Mouse (Mus musculus): ENCODE measurements around the gene Ptprg. TPM values are rescaled to one million over a fixed set of nuclear protein-coding genes. Genes with fewer than 3 reads are reported as not detected.
A peak's percentile ranks its signal among the peaks of the same experiment; 100 is the strongest.

Gene Ptprg
- total RNA-seq, 2 experiments from 2014 or later = 96.1 to 105 TPM

DNA sequence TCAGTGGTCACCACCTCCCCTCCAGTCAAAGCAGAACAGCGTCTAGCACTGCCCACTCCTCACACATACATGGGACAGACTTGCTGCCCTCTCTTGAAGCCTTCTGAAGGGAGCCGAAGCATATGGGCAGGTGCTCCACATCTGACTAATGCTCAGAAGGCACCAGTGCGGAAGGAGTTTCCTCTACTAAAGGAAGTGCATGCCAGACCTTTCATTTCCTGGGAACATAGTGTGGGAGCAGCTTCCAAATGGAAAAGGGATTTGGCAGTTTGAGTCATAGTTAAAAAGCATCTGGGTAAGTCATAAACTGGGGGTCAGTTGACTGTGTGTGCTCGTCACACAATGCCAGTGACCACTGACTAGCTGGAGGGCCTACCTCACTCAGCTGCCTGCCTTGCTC is 288.3 kb downstream of the Ptprg start:
- peak in 1 of 2 experiments; percentile 44 for DNase-seq (ENCODE audit: low spot score in 2 of 2)
- intact Hi-C loops (cut with DNase I) = no loop called here

DNA sequence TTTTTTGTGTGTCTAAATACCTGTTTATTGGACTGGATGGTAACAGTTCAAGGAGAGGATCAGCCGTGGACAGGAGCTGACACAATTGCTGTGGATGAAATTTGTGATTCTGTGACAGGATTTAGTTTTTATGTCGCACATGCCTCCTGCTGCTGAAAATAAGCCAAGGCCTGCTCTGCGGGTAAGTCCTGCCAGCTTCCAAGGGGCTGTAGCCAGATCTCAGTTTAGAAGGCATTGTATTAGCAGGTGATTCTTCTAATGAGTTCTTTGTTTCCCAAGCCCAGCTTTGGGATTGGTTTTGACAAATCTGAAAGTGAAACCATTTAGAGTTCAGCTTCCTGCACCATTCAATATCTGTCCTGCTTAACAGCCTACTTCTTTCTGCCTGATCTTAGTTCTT is 299.6 kb downstream of the Ptprg start:
- intact Hi-C loops (cut with DNase I) = no loop called here
- no peak for DNase-seq (ENCODE audit: low spot score in 2 of 2)

DNA sequence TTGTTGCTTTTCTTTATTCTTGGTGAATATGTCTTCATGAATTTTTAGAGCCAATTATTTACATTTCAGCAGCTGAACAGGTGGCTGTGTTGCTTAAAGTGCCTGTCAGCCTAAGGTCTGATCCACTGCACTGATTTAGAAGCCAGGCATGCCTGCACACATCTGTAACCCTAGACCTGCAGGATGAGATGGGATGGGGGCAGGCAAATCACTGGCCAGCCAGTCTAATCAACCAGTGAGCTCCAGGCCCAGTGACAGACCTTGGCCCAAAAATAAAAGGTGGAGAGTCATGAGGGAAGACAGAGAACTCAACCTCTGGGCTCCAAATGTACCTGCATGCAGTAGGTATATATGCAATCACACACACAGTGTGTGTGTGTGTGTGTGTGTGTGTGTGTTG is 302.2 kb downstream of the Ptprg start:
- no peak for DNase-seq (ENCODE audit: low spot score in 2 of 2)
- intact Hi-C loops (cut with DNase I) = no loop called here

DNA sequence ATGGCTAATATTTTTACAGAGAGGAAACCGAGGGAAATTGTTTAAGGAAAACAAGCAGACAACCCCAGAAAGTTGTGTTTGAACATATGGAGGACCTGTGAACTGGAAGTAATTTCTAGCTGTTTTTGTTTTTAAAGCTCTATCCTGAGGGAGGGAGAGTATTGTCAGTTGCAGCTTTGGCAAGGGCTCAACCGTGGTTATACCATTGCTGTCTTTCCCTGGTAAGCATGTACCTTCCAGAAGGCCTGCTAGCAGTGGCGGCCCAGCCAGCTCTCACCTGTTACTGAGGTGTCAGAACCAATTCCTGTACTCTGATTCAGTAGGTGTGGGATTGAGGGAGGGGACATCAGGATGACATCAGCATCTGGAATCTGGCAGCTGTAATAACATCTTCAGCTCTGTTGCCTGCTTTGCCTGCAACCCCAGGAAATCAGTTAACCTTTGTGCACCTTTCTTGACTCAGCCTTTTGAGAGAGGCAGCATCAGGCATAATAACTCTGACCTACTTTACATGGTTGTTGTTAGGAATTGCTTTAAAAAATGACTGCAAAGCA is 304.7 kb downstream of the Ptprg start:
- DNase-seq (ENCODE audit: low spot score in 2 of 2) = no peak
- intact Hi-C loops (cut with DNase I) = no loop called here

DNA sequence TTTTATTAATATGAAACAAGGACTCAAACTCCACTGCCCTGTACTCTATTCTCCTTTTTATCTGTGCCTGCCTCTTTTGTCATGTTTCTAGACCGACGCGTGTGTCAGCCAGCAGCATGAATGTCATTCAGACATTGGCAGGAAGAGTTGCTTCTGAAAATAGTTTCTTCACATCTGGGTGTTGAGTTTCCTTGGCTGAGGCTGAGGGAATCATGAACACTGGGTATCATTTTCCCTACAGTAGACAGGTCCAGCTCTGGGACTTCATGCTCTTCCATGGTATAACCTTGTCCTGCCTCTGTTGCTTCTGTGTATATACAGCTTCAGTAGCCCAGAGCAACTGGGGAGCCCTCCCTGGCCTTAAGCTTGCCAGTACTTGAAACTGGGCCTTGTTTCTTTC is 310.0 kb downstream of the Ptprg start:
- peak in 1 of 2 experiments; percentile 54 for DNase-seq (ENCODE audit: low spot score in 2 of 2)
- intact Hi-C loops (cut with DNase I) = no loop called here

DNA sequence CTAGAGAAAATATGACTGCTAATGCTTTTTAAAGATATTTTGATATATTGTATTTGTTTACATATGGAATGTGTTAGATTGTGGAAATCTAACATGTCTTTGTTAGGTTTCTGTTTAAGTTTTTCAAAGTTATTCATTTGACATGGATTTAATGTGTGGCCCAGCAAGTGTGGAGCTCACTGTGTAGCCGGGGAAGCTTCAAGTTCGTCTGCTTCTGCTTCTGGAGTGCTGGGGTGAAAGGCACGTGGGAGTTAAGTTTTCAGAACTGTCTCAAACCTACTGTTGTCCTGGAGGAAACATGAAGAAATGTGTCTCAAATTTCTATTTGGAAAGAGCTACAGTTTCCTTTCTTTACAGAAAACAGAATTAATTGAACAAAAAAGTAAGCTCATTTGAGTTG is 311.5 kb downstream of the Ptprg start:
- intact Hi-C loops (cut with DNase I) = no loop called here
- no peak for DNase-seq (ENCODE audit: low spot score in 2 of 2)

DNA sequence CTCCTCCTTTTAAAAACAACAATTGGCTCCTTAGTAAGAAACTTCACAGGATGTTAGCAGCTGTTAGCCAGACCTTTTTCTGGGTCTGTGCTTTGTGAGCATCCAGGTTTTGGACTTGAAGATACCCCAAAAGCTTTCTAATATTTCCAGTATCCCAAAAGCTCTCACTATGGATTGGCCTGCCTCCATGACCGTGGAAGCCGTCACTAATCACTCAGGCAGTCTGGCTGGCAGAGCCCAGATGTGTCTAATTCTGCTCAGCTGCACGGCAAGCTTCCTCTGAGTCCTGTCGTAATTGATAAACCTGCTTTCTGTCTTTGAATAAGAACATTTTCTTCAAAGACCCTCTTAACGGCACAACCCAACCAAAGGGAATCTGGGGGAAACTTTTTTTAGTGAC is 312.0 kb downstream of the Ptprg start:
- DNase-seq (ENCODE audit: low spot score in 2 of 2) = no peak
- intact Hi-C loops (cut with DNase I) = no loop called here

DNA sequence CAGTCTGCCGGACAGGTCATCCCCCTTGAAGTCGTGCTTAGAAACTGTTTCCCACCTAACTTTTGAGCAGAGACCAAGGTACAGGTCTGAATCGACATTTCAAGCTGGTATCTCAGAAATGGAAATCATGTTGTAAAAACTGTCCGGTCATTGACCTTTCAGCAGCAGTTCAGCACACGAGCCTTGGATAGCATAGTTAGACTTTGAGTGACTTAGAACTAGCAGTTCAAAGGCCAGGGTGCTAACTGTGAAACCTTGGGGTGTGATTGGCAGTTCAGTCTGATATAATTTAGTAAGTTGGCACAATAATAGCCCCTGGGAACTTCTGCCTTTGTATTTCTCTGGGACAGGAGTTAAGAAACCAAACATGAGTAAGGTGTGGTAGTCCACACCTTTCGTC is 312.5 kb downstream of the Ptprg start:
- DNase-seq (ENCODE audit: low spot score in 2 of 2) = no peak
- intact Hi-C loops (cut with DNase I) = no loop called here

DNA sequence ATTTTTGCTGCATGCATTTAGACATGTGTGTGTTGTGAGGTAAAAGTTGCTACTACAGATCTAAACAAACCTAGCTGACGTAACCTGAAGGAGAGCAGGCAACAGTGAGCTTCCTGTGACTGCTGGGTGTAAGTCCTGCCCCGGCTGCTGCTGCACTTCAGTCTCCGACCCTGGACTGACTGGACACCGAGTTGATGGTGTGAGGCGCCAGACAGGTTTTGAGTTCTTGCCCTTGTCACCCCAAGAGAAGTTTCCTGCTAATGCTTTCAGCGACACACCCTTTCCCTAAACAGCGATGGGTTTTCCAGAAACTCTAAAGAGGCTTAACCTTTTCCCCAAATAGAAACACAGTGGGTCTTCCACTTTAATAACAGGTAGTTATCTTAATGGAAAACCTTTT is 313.1 kb downstream of the Ptprg start:
- DNase-seq (ENCODE audit: low spot score in 2 of 2) = no peak
- intact Hi-C loops (cut with DNase I) = no loop called here

DNA sequence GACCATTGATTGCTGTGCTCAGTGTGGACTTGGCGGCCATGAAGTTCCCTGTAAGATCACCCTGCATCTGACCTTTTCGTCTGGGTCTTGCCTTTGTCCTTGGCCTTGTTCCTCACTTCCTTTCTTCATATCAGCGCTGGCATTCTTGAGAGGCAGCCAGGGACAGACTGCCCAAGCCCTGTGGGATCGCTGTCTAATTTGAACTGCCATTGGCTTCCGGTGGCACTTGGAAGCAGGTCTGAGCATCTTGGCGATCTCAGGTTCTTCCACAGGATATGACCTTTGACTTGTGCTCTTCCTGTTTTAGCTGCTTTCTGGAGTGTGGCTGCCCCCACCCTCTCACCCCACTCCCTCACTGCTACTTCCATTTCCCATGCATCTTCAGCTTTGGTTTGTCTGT is 315.3 kb downstream of the Ptprg start:
- DNase-seq (ENCODE audit: low spot score in 2 of 2) = no peak
- intact Hi-C loops (cut with DNase I) = no loop called here

DNA sequence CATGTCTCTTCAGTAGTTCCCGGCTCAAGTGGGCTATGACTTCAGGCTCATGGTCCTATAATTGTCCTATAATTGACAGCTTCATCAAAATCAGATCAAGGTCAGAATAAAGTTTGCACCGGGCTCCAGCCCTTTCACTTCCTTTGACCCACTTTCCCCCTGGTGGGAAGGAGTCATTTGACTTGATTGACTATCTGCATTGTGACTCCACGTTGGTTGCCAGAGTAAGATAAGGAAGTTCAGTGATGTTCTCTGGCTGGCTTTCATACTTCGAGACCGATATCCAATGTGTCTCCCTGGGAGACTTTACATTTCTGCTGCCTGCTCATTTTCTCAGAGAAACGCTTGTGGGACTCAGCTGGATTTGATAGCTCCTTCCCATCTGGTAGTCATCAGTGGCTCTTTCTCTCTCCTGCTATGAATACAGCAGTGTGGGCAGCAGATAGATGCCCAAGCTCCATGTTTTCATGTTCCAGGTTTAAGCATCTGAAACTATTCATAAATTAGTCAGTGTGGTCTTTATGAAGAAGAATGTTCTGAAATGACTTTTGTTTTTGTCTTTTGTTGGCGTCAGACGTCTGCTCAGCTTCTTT is 318.5 kb downstream of the Ptprg start:
- DNase-seq (ENCODE audit: low spot score in 2 of 2) = peak in 1 of 2 experiments; percentile 76
- intact Hi-C loops (cut with DNase I) = loop anchor here (5.0 kb wide), 1 partner anchor 35 kb away; no protein-coding TSS in a partner anchor

DNA sequence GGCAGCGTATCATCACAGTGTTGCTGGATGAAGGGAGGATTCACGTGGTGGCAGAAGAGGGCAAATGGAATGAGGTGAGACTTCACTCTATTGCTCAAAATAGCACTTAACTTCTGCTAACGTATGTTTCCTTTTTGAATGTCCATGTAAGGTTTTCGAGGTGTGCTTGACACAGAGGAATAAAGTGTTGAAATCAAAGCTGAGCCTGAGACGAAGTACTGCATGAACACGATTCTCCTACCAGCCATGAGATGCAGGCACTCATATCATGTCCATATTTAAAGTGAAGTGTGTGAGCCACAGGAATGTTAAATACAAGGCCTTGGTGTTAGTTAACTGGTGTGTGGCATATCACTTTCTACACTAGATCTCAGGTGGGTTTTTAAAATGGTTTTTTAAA is 320.9 kb downstream of the Ptprg start:
- intact Hi-C loops (cut with DNase I) = loop anchor here (5.0 kb wide), 1 partner anchor 37 kb away; no protein-coding TSS in a partner anchor
- DNase-seq (ENCODE audit: low spot score in 2 of 2) = no peak

DNA sequence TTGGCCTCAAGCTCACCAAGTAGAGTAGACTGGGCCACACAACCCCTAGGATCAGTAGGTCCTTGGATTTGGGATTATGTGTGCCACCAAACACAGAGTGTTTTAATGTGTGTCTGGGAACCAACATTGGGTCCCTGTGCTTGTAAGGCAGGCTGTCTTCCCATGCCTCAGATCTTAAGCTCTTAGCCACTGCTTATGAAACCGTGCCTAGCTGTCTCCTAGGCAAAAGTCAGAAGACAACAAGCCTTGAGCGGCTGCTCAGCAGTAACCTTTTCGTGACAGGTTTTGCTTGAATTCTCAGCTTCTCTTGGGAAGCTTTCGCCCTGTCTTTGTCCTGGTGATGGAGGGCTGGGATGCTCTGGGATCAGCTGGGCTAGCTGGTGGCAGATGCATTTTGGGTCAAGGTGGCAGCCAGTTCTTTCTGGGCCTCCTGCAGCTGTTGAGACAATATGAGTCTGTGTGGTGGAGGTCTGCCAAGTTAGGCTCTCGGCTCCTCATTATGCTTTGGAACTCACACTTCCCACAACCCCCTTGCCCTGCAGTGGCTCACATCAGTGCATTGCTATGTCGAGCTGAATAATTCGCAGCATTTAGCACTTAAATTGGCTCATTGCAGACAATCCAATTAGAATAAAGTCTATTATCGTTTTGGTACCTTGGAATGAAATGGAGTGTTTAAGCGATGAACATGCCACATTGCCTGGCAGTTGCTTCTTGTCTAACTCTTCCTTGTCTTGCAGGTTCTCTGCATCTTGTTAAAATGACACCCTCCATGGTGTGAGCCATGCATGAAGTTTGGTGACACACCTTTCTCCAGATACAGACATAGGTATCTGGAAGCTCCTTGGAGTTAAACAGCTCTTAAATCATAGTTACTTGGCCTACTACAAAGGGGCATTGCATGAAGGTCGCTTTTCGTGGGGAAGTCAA is 321.9 kb downstream of the Ptprg start:
- intact Hi-C loops (cut with DNase I) = loop anchor here (5.0 kb wide), 1 partner anchor 38 kb away; no protein-coding TSS in a partner anchor
- DNase-seq (ENCODE audit: low spot score in 2 of 2) = peak; percentile 51 to 75

DNA sequence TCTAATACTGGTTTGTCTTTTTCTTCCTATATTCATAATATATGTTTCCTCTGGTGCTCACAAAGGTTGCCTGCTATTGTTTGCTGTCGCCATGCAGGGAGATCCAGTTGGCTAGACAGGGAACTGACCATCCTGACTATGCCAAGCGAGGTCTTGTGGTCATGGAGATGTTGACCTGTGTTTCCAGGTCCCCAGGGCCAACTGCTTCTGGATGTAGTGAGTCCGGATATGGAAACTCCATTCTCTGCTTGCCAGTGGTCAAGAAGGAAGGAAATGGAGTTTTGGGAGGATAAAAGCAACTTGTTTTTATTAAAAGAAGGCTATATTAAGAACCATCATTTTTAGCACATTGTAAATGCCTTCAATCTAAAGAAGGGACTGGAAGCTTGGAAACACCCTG is 327.8 kb downstream of the Ptprg start:
- no peak for DNase-seq (ENCODE audit: low spot score in 2 of 2)
- intact Hi-C loops (cut with DNase I) = no loop called here

DNA sequence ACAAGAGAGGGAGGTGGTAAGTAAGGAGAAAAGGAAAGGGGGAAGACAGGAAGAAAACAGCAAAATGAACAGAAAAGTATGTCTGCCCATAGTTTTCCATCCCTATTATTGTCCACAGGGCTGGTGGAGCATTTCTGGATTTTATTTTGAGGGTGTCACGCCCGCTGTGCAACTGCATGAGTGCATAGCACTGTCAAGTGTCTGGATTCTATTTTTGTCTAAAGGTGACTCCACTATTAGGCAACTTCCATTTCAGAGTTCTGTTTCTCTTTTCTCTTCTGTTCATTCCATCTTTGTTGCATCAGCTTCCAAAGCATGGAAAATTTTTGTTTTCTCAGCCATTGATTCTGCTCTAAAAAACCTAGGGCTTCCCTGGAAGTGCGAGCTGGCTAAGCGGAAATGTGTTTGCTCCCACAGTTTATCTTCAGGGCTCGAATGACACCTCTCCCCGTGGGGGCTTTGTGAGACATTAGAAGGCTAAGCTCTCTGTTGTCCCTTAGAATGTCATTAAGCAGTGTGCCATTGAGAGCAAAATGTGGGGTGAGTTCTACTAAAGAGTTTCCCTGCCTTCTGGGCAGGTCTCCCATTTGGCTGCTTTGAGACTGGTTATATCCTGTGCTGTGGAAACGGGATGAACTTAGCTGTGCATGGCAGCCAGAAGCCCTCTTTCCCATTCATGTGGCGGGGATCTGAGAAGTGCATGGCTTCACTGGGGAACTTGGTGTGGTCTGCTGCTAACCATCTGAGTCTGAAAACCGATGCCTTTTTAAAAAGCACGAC is 330.0 kb downstream of the Ptprg start:
- peak in 1 of 2 experiments; percentile 39 for DNase-seq (ENCODE audit: low spot score in 2 of 2)
- intact Hi-C loops (cut with DNase I) = no loop called here

DNA sequence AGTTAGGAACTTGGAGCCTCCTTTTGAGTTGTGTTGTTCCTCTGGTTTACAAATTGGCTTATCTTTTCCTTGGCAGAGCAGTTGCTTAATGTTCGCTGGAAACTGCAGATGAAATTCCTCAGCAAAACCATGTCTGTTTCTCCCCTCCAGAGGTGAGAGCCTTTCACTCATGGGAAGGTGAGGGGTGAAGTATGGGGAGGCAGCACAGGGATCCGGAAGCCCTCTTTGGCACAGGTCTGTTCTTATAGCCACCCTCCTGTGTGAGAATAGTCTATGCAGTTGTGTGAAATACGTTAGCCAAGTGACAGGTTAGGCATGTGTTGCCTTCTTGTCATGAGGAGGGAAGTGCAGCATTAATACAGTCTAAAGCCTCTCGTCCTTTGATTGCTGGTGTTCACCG is 330.7 kb downstream of the Ptprg start:
- no peak for DNase-seq (ENCODE audit: low spot score in 2 of 2)
- intact Hi-C loops (cut with DNase I) = no loop called here

DNA sequence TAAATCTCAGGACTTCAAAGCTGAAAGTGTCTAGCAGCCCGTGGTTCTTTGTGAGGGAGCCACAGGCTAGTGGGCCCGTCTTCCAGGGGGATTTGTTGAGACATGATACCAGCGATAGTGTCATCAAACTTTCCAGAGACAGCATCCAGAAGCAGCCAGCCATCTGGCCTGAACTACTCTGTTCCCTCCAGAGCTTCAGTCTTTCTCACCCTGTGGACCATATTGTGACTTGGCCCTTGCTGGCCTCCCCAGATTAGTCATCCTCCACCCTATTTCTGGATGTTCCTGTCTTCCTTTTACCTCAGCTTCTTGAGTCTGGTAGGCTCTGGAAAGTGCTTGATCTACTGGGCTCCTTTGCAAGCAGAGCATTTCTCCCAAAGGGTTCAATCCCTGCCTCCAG is 333.1 kb downstream of the Ptprg start:
- DNase-seq (ENCODE audit: low spot score in 2 of 2) = peak in 1 of 2 experiments; percentile 42

DNA sequence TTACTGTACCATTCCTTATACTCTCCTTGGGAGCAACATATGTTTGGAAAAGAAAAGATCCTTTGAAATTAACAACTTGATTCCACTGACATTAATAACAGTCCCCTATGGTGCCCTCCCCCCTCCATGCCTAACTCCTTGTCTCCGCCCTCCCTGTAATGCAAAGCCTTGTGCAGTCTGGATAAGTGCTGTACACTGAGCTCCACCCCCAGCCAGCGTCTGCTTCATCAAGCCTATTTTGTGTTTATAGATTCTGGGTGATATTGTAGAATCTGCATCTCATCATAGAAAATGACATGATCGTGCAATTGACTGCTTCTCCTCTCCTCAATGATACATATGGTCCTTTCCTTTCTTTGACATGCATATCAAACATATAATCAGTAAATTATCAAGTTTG is 337.6 kb downstream of the Ptprg start:
- no peak for DNase-seq (ENCODE audit: low spot score in 2 of 2)

More for the DNA sequence above, 333.1 kb downstream of the Ptprg start:
- intact Hi-C loops (cut with DNase I) = loop anchor here (5.0 kb wide), 1 partner anchor 334 kb away; the partner anchor contains the start of gene Ptprg

DNA sequence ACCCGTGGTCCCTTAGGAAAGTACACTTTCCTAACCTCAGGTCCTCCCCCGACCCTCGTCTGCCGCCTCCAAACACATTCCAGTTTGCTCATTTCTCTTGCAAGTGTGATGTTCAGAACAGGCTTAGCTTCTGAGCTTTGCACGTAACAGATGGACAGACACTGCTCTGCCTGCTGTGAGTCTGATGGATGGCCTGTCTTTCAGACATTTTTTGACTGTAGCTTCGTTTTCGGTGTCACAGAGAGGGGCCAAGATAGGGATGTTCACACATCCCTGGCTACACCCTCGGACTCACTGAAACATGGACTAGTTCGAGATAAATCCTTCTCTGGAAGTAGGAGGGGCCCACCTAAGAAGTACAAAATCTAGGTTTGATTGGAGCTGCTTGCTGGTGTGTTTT is 339.3 kb downstream of the Ptprg start:
- intact Hi-C loops (cut with DNase I) = no loop called here
- DNase-seq (ENCODE audit: low spot score in 2 of 2) = no peak

More for the DNA sequence above, 337.6 kb downstream of the Ptprg start:
- intact Hi-C loops (cut with DNase I) = no loop called here

DNA sequence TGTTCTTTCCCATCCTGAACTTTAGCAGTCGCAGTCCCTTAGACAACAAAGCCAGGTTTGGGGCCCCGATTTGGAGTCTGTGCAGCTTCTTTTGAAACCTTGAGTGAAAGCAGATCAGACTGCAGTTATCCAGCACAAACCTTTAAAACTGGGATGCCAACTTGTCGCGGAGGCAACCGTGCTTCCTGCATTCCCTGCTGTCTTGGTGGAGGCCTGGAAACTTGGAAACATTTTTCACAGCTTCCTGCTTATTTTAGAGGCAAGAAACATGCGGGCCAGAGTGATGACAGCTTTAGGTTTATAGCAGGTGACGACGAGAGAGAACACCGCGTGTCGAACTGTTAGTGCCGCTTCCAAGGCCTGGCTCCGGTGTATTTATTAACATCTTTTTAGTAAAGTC is 342.2 kb downstream of the Ptprg start:
- intact Hi-C loops (cut with DNase I) = no loop called here
- DNase-seq (ENCODE audit: low spot score in 2 of 2) = peak; percentile 61 to 85
